Mouse (Mus musculus): Measurements from ENCODE around the gene Noxred1.
"Not testable (repeated sequence)": the region's sequence is repeated elsewhere in the genome, so short reads cannot be mapped to it uniquely, and the experiment has no call there.

The Noxred1 gene

DNA sequence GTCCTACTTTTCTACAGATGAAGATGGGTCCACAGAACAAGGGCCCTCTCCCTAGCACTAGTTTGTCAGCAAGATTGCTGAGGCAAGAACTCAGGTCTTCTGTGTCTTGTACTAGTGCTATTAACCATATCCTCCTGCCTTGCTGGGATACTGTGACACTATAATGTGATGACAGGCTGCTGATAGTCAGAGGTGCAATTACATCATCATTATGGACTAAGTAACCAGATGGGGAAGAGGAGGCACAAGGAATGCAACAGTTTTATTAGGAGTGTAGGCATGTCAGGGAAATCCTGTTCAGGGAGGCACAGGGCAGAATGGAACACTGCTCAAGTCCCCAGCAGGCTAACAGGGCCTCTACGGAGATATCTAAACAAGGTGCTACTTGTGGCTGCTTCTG is at the start of gene Noxred1:
Noxred1 (minus strand) TSS at position 101 of the 400 bp plus-strand sequence.
- no peak for DNase-seq

GRCm38 (mm10) chr12:87284726-87285125 is 46.2 kb upstream of the Noxred1 start:
- DNase-seq = peak; percentile 35 to 62

DNA sequence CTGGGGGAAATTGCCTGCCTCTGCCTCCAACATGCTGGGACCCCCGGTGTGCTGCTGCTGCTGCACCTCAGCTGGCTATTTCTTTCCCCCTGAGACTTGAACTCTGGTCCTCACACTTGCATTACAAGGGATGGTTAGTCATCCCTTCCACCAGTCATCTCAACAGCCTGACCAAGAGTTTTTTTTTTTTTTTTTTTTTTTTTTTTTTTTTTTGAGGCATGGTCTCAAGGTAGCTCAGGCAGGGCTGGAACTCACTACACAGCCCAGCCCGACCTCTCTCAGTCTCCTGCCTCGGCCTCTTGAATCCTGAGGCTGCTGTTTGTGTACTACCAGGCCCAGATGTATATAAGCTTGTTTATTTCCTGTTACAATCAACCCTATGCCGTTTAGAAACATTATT is 45.7 kb upstream of the Noxred1 start:
- DNase-seq = no peak

DNA sequence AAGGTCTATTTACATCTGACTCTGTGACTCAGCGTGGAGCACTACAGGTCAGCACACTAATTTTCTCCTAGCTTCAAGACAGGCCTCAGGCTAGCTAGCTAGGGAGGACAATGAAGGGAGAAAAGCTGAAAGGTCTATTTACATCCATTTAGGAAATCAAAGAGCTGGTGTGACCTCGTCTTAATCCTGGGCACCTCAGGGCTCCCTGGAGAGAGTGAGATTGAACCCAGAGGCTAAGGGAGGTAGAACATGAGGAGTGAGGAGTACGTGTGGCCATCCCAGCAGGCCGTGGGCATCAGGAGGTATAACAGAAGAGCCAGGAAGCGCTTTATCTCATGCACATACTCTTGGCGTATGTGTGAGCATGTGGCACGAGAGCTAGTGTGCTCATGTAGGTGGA is 45.2 kb upstream of the Noxred1 start:
- no peak for DNase-seq

DNA sequence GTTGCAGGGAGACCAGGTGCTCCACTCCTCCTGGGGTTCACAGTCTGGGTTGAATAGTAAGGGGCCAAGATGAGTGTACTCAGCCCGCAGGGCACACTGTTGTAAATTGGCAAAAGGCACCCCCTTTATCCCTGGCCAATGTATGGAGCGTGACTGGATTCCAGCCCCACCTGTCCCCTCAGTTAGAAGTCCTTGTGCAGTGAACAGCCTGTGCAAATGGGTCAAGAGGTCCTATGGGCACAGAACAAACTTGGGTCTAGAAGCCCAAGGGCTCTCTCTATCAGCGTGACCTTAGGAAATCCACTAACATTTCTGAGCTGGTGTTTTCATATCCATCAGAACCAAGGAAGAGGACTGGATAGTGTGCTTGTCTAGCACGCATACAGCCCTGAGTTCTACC is 44.2 kb upstream of the Noxred1 start:
- peak in 1 of 2 experiments; percentile 46 for DNase-seq

DNA sequence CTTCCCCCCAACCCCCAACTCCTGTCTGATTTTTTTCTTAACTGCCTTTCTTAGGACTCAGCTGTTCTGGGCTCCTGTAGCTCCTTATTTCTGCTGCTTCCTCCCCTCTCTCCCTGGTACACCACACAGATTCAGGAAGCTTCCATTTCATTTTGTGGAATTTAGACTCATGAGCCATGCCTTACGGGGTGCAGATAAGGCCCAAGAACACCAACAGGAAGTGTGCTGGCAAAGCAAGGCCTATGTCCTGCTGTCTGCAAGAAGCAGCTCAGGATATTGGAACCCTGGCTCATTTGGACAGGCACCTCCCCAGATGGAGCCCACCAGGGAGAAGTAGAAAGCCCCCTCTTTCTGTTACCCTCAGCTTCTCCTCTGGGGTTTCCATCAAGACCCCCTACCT is 43.2 kb upstream of the Noxred1 start:
- DNase-seq = no peak

- DNase-seq = peak in 1 of 2 experiments; percentile 44
Observed at GRCm38 (mm10) chr12:87279879-87280278, 41.3 kb upstream of the Noxred1 start.

GRCm38 (mm10) chr12:87279350-87279749 is 40.8 kb upstream of the Noxred1 start:
- DNase-seq = no peak

GRCm38 (mm10) chr12:87278118-87278730 is 39.7 kb upstream of the Noxred1 start:
- DNase-seq = no peak

GRCm38 (mm10) chr12:87277251-87277650 is 38.7 kb upstream of the Noxred1 start:
- DNase-seq = not testable (repeated sequence)

GRCm38 (mm10) chr12:87274853-87275831 is 36.6 kb upstream of the Noxred1 start:
- no peak for DNase-seq

- peak; percentile 26 to 31 for DNase-seq
Observed at GRCm38 (mm10) chr12:87267682-87268081, 29.1 kb upstream of the Noxred1 start.

DNA sequence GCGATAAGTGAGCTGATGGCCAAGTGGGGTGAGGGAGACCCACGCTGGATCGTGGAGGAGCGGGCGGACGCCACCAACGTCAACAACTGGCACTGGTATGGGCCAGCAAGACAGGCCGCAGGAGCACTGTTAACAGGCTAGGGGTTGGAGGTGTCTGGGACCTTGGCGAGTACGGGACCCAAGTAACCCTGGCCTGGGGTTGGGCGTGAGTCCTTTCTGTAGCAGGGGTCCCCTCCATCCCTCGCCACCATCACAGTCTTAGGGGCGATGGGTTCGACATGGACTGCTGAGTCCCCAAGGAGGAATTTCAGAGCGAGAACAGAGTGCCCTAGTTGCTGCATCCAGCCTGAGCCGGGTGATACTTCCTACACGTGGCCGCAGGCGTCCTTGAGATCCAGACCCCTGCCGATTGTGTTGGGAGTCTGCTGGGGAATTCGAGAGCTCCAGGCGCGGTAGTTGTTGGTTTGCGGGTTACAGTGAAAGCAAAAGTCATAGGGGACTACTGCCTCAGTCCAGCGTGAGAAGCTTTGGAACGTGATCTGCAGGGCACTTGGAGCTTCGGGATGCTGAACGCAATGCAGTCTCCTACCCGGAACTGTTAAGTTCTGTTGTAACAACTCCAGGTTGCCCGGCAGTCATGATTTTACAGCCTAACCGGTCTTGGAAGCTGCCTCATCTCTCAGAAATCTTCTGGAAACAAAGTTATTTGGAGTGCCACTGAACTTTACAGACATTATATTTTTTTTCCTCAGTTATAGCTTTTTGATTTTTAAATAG is 28.5 kb upstream of the Noxred1 start:
- DNase-seq = peak in 1 of 2 experiments; percentile 20

DNA sequence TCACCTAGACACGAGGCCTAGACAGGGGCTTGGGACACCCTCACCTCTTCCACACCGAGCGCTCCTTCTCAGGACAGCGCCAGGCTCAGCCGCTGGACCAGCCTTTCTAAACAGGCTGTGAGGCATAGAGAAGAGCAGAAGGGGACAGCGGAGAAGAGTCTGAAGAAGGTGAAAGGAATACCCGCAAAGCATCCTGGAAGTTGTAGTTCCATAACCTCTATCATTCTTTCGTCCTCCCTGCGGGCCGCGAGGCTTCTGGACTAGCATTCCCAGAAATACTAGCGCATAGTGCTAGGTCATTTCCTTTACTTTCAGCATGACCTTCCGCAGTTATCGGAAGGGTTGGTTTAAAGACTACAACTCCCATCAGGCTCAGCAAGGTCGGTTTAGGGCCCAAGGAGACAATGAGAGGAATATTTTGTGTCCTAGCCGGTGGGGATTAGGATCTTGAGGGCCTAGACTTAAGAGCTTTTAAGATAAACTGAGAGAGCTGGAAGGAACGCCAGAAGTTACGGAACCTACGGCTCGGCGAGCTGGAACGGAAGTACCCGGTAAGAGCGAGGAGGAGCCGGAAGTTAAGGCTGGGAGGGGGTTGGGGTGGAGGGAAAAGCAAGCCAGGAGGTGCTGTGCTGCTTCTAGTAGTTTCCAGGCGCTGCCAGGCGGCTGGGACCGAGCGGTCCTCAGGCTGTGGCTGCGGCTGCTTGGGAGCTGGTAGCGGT is 27.7 kb upstream of the Noxred1 start, which contains the start of the genes Vipas39 and Ahsa1:
Vipas39 (minus strand) TSS at position 149 of the 719 bp plus-strand sequence.
Ahsa1 (plus strand) TSS at position 372 of the 719 bp plus-strand sequence.
- DNase-seq = peak; percentile 93 to 94

- DNase-seq = no peak
Observed at GRCm38 (mm10) chr12:87265444-87265843, 26.9 kb upstream of the Noxred1 start.

GRCm38 (mm10) chr12:87260562-87260961 is 22.0 kb upstream of the Noxred1 start:
- DNase-seq = no peak

- no peak for DNase-seq
Observed at GRCm38 (mm10) chr12:87256629-87257028, 18.1 kb upstream of the Noxred1 start.

DNA sequence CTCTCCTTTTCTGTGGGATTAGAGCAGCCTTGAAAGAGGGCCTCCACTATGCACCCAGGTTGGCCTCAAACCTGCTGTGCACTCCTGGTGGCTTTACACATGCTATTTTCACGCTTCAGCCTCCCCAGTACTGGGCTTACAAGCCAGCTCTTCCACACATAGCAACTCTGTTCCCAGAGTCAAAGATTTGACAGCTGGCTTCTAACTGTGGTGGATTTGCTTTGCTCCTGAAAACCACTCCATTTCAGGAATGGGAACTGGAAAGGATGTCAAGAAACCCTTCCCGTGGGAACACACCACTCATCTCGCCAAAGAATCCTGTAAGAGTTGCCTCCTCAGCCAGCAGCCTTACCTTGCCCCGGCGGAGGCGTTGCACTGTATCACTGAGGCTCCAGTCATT is 15.3 kb upstream of the Noxred1 start:
- no peak for DNase-seq

DNA sequence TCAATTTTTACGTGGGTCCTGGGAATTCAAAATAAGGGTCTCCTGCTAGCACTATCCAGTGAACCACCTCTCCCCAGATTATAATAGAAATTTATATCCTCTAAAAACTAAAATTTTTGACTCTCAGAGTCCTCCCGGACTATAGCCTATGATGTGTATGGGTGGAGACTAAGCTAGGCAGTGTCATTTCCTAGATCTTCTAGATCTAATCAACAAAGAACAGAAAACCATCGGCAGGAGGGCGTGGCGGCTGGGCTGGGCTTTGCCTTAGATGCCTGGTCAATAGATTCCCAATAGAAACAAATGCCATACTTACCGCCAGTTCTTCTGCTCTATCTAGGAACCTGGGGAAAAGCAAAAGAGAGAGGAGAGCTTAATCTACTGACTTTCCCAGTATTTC is 11.6 kb upstream of the Noxred1 start:
- no peak for DNase-seq

GRCm38 (mm10) chr12:87236882-87237483 is 1.5 kb downstream of the Noxred1 start:
- DNase-seq = no peak

GRCm38 (mm10) chr12:87230379-87230895 is 8.1 kb downstream of the Noxred1 start:
- DNase-seq = no peak

- DNase-seq = no peak
Observed at GRCm38 (mm10) chr12:87229633-87230032, 8.9 kb downstream of the Noxred1 start.
